Mouse (Mus musculus) embryonic facial prominence, embryonic 15.5 days (tissue): ENCODE results near the gene Tnnc1. TPM values are rescaled to one million over a fixed set of nuclear protein-coding genes. Genes with fewer than 3 reads are reported as not detected.
A peak's percentile ranks its signal among the peaks of the same experiment; 100 is the strongest.

Experiments
- ATAC-seq: fragments of 200-750 bp; cut with Nextera tagmentation; 2 replicates; pipeline ENCODE4 v1.8.0; 2017; ENCODE audit warnings: low read depth, moderate TSS enrichment; ENCODE audit not compliant: insufficient number of reproducible peaks, low FRiP score, low TSS enrichment
- H3K27ac ChIP-seq: fragments of 300-500 bp; sonication (generic); replicated peaks from 2 replicates; pipeline ENCODE4 v1.5.1; 2015; ENCODE audit warnings: mild to moderate bottlenecking, inconsistent platforms
- H3K27me3 ChIP-seq: fragments of 300-500 bp; sonication (generic); 2 replicates; pipeline ENCODE4 v1.6.1; 2015; ENCODE audit warnings: inconsistent platforms
- H3K36me3 ChIP-seq: fragments of 300-500 bp; sonication (generic); 2 replicates; pipeline ENCODE4 v1.6.1; 2015; ENCODE audit warnings: mild to moderate bottlenecking, inconsistent platforms
- H3K4me1 ChIP-seq: fragments of 300-500 bp; sonication (generic); 2 replicates; pipeline ENCODE4 v1.6.1; 2015; ENCODE audit warnings: inconsistent platforms
- H3K4me2 ChIP-seq: fragments of 300-500 bp; sonication (generic); replicated peaks from 2 replicates; pipeline ENCODE4 v1.6.1; 2015; ENCODE audit warnings: mild to moderate bottlenecking, inconsistent platforms
- H3K4me3 ChIP-seq: fragments of 300-500 bp; sonication (generic); replicated peaks from 2 replicates; pipeline ENCODE4 v1.5.1; 2015; ENCODE audit warnings: mild to moderate bottlenecking, inconsistent platforms
- H3K9ac ChIP-seq: fragments of 300-500 bp; sonication (generic); 2 replicates; pipeline ENCODE4 v1.6.1; 2015; ENCODE audit warnings: inconsistent platforms
- H3K9me3 ChIP-seq: fragments of 300-500 bp; sonication (generic); replicated peaks from 2 replicates; pipeline ENCODE4 v1.6.1; 2016; ENCODE audit warnings: inconsistent platforms
- WGBS: fragments of 180-500 bp; shearing (Covaris S2); methylation state at CpG from one replicate; pipeline ENCODE4 v1.1.7; 2015; 5-methylcytosine and 5-hydroxymethylcytosine counted together
- polyA plus RNA-seq: library from polyadenylated mRNA; unstranded; fragments of >200 nt; fragmentation: Nextera tagmentation; extraction: Ambion mirVana; gene quantifications from 2 replicates; pipeline ENCODE4 v1.2.1, GENCODE M21; 2015

Gene Tnnc1
- polyA plus RNA-seq, 1 experiment from 2014 or later = 267 TPM

DNA sequence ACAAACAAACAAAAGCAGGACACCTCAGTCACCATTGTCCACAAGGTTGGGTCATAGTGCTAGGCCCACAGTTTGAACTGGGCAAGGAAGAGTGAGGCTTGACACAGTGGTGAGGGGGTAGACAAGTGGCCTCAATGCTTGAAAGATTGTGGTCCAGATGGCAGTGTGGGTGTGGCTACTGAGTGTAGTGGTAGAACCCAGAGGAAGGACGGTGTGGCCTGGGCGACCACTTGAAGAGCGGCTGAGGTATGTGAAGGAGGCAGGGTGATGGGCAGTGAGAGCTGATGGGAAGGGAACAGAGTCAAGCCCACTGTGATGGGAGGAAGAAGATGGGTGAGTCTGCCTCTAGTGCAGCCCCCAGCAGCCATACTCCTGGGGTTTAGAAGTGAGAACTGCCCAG, 6.6 kb downstream of the Tnnc1 start:
- 85% methylated on average over 3 of the region's 3 CpGs for WGBS
- ATAC-seq = no peak
- peaks cover 30% of the 10 kb centered on the region for H3K4me1 ChIP-seq

DNA sequence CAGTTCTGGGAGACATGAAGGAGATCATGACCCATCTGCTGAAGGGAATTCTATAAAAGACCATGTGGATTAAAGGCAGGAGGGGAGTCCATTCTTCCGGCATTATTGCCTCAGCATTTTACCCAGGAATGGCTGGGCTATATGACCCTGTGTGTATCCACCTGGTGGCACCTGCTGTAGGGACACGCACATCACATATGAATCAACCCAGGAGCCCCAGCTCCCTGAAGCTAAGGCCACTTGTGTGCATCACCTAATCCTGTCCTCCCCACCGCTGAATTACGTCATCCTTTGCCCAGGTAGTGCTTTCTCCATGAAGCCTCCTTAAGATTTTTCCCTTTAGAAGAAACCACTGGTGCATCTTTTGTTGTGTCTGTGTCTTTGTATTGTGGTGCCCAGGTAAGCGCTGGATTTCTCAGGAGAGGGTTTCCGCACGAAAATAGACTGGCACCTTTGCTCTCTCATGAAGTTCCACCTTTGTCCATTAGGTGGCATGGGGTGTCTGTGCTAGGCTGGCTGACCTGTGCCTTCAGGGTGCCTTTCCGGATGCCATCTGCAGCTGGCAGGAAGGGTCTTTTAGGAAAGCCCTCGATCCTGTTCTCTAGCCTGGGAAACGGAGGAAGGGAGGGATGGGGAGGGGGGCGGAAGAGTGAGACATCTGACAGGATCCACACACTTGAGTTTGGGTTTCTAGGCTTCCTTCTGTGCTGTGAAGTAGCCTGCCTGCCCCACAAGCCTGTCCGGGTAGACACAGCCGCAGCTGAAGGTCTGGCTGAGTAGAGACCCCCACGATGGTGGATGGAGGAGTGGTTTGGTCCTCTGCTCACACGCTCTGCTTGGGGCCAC, 7.3 kb downstream of the Tnnc1 start:
- Histone ChIP-seq H3K4me2 (no peak overlapping the region), H3K27me3 (no peaks in the 10 kb centered on the region), H3K9ac (no peak overlapping the region), H3K27ac (0 out of 2 replicates have a peak overlapping the region, but pooled peaks have one; percentile 17), H3K4me3 (no peak overlapping the region), H3K36me3 (no peaks in the 10 kb centered on the region), H3K4me1 (peaks cover 30% of the 10 kb centered on the region), H3K9me3 (no peaks in the 10 kb centered on the region)
- 29% methylated on average over 15 of the region's 15 CpGs for WGBS
- peak; percentile 48; the same call in 1 of the 2 replicates for ATAC-seq

More for the DNA sequence above, 6.6 kb downstream of the Tnnc1 start:
- Histone ChIP-seq H3K9me3 (no peaks in the 10 kb centered on the region), H3K36me3 (no peaks in the 10 kb centered on the region), H3K9ac (no peak overlapping the region), H3K27ac (no peak overlapping the region), H3K4me2 (no peak overlapping the region), H3K4me3 (no peak overlapping the region), H3K27me3 (no peaks in the 10 kb centered on the region)

DNA sequence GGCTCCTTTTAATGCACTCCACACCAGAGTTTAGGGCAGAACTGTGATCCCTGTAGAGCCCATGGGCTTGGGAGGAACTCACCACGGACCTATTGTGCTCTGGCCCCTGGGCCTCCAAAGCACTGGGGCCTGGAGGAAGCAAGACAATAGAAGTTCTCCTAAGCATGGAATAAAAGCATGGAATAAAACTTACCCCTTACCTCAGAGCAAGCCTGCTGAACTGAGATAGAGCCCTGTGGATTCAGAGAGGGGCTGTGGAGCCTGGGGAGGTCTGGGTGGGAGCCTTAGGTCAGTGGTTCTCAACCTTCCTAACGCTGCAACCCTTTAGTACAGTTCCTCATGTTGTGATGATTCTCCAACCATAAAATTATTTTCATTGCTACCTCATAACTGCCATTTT, 8.7 kb downstream of the Tnnc1 start, which contains the start of gene Nisch:
Nisch (minus strand) TSS at position 101 of the 400 bp plus-strand sequence.
- Histone ChIP-seq H3K9me3 (no peaks in the 10 kb centered on the region), H3K36me3 (no peaks in the 10 kb centered on the region), H3K4me1 (peaks cover 30% of the 10 kb centered on the region), H3K4me2 (peak within 1 kb of the TSS; percentile 24), H3K27me3 (no peaks in the 10 kb centered on the region; the same call in 1 of the 2 replicates), H3K4me3 (no peak within 1 kb of the TSS; the same call in 1 of the 2 replicates), H3K9ac (no peak within 1 kb of the TSS), H3K27ac (0 out of 2 replicates have a peak within 1 kb of the TSS, but pooled peaks have one; percentile 17)
- ATAC-seq = no peak
- WGBS = 66% methylated on average over 2 of the region's 2 CpGs

DNA sequence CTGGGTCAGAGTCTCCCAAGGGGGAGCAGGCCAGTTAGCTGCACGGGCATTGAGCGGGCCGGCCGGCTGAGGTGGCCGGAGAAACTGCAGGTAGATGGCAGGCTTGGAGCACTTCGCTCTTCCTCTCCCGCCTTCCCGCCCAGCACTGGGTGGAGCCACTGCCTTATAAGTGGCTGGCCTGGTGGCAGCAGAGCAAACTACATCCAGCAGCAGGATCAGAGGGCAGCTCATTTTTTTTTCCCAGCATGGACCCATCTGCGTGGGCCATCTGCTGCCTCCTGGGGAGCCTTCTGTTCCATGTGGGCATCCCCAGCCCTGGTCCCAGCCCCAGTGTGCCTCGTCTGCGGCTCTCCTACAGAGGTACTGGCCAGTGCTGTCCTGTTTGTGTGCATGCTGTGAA, 9.6 kb downstream of the Tnnc1 start, which contains the start of gene Sema3g:
Sema3g (plus strand) TSS at position 195 of the 400 bp plus-strand sequence.
- no peaks in the 10 kb centered on the region for H3K36me3 ChIP-seq
- no peaks in the 10 kb centered on the region for H3K9me3 ChIP-seq
- H3K4me3 ChIP-seq = no peak within 1 kb of the TSS; the same call in 1 of the 2 replicates
- no peak within 1 kb of the TSS for H3K27ac ChIP-seq
- no peaks in the 10 kb centered on the region; the same call in 1 of the 2 replicates for H3K27me3 ChIP-seq
- H3K4me2 ChIP-seq = peak within 1 kb of the TSS; percentile 24
- 14% methylated on average over 11 of the region's 11 CpGs for whole genome bisulfite sequencing
- peaks cover 24% of the 10 kb centered on the region for H3K4me1 ChIP-seq
- 0 out of 2 replicates have a peak, but pooled peaks have one; percentile 39 for ATAC-seq
- H3K9ac ChIP-seq = no peak within 1 kb of the TSS

GRCm38 (mm10) chr14:31226978-31227377, 18.9 kb downstream of the Tnnc1 start:
- no peaks in the 10 kb centered on the region for H3K9me3 ChIP-seq
- H3K27ac ChIP-seq = peak overlapping the region; percentile 68
- no peaks in the 10 kb centered on the region for H3K36me3 ChIP-seq
- ATAC-seq = peak; percentile 87
- no peaks in the 10 kb centered on the region for H3K27me3 ChIP-seq
- H3K4me1 ChIP-seq = peaks cover 67% of the 10 kb centered on the region
- H3K9ac ChIP-seq = no peak overlapping the region
- H3K4me3 ChIP-seq = no peak overlapping the region
- H3K4me2 ChIP-seq = no peak overlapping the region
- 31% methylated on average over 4 of the region's 4 CpGs for WGBS

- 74% methylated on average over 6 of the region's 6 CpGs for WGBS
- Histone ChIP-seq H3K4me3 (no peak overlapping the region), H3K4me2 (no peak overlapping the region), H3K9me3 (no peaks in the 10 kb centered on the region), H3K9ac (no peak overlapping the region), H3K36me3 (no peaks in the 10 kb centered on the region), H3K4me1 (peaks cover 65% of the 10 kb centered on the region), H3K27me3 (no peaks in the 10 kb centered on the region), H3K27ac (no peak overlapping the region)
- ATAC-seq = no peak
These were observed 20.1 kb downstream of the Tnnc1 start for GRCm38 (mm10) chr14:31228234-31228633.

GRCm38 (mm10) chr14:31230442-31230841, 22.3 kb downstream of the Tnnc1 start:
- no peak overlapping the region for H3K9ac ChIP-seq
- H3K4me2 ChIP-seq = no peak overlapping the region
- H3K27me3 ChIP-seq = no peaks in the 10 kb centered on the region
- no peaks in the 10 kb centered on the region for H3K36me3 ChIP-seq
- no peaks in the 10 kb centered on the region for H3K9me3 ChIP-seq
- no peak overlapping the region for H3K4me3 ChIP-seq
- WGBS = 59% methylated on average over 8 of the region's 8 CpGs
- no peak for ATAC-seq
- H3K27ac ChIP-seq = no peak overlapping the region
- peaks cover 56% of the 10 kb centered on the region for H3K4me1 ChIP-seq

DNA sequence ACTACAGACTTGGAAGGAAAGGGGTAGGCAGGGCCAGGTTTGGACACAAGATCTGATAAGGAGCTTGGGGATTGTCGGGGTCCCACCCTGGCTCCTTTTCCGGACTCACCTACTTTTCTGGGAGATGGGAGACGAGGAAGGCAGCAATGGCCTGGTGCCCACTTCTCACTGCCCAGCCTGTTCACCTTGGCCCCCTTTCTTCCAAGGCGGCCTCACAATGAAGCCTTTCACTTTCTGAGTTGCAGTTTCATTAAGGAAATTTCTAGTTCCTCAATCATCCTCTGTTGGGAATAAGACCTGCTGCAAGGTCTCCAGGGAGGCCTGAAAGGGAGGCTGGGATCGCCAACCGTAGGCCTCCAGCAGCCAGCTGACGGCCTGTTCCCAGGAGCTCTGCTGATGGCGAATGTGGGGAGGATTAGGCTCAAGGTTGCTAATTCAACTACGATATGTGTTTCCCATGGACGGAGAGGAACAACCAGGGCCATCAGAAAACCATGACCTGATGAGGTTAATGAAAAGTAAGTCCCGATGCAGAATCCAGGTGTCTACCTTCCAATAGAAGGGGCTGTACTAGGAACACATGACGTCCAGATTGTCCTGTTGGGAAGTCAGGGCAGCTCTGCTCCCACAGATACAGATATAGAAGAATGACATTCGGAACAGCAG, 24.4 kb downstream of the Tnnc1 start:
- 81% methylated on average over 13 of the region's 13 CpGs for WGBS

DNA sequence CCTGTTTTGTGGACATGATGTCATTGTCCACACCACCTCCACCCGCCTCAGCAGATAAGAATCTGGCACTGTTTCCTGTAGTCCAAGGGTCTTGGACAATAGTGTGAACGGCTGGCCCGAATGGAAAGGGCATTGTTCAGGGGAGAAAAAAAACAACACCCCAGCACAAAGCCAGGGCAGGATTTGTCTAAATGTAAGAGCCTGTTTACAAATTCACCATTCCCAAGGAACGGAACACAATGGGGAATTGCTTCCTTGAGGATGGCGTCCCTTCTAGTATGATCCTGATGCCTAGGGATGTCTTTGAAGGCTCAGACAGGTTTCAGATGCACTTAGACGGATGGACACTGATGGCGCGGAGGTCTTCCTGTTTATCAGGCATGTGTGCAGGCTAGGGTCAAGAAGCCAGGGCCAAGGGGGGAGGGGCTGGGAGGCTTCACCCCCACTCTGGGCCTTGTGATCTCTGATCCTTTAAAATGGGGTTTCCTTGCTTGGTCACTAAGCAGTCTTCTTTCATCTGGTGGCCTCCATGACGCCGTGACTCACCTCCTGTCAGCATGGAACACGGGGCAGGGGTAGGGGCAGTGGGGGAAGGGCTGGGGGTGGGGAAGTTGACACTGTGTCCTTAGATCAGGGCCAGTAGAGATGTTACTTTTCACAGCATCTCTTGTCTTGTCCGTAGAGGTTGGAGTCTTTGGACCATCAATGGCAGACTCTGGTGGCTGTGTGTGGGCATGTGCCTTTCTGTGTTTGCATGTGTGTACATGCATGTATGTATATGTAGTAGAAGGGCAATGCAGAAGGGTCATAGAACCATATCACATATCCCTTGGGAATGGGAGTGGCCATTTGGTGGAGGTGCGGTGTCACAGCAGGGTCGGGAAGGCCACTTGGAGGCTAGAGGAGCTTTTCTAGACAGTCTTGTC, 25.2 kb downstream of the Tnnc1 start:
- 83% methylated on average over 14 of the region's 14 CpGs for WGBS
- peaks cover 4% of the 10 kb centered on the region; the same call in 1 of the 2 replicates for H3K36me3 ChIP-seq
- no peak overlapping the region for H3K4me2 ChIP-seq
- H3K27ac ChIP-seq = no peak overlapping the region
- H3K4me3 ChIP-seq = no peak overlapping the region
- ATAC-seq = no peak
- no peaks in the 10 kb centered on the region for H3K9me3 ChIP-seq
- H3K4me1 ChIP-seq = peaks cover 35% of the 10 kb centered on the region
- H3K27me3 ChIP-seq = no peaks in the 10 kb centered on the region
- H3K9ac ChIP-seq = no peak overlapping the region

More for the DNA sequence above, 24.4 kb downstream of the Tnnc1 start:
- Histone ChIP-seq H3K27me3 (no peaks in the 10 kb centered on the region), H3K36me3 (no peaks in the 10 kb centered on the region), H3K9ac (no peak overlapping the region), H3K4me3 (no peak overlapping the region), H3K4me2 (no peak overlapping the region), H3K9me3 (no peaks in the 10 kb centered on the region), H3K4me1 (peaks cover 40% of the 10 kb centered on the region), H3K27ac (no peak overlapping the region)
- no peak for ATAC-seq

GRCm38 (mm10) chr14:31233996-31234591, 26.0 kb downstream of the Tnnc1 start:
- H3K4me1 ChIP-seq = peaks cover 28% of the 10 kb centered on the region
- H3K27me3 ChIP-seq = no peaks in the 10 kb centered on the region
- 19% methylated on average over 11 of the region's 11 CpGs for WGBS
- no peak overlapping the region for H3K9ac ChIP-seq
- no peak overlapping the region for H3K4me2 ChIP-seq
- H3K9me3 ChIP-seq = no peaks in the 10 kb centered on the region
- H3K36me3 ChIP-seq = peaks cover 4% of the 10 kb centered on the region; the same call in 1 of the 2 replicates
- no peak for ATAC-seq
- H3K27ac ChIP-seq = no peak overlapping the region
- H3K4me3 ChIP-seq = no peak overlapping the region
